Mouse (Mus musculus) lung, adult 2 months (tissue): Measurements from ENCODE around the gene Tas1r3.

Source experiments
- CTCF ChIP-seq: fragments of 200-500 bp; IDR thresholded peaks from 2 replicates; pipeline ENCODE4 v1.5.1; 2011; ENCODE audit warnings: mild to moderate bottlenecking, low read length, control low read depth; ENCODE audit not compliant: insufficient read depth
- POLR2A ChIP-seq: fragments of 200-500 bp; IDR thresholded peaks from 2 replicates; pipeline ENCODE4 v1.6.1; 2011; ENCODE audit warnings: low read depth, mild to moderate bottlenecking, control low read depth, low read length, borderline replicate concordance; ENCODE audit errors: extremely low read depth

DNA sequence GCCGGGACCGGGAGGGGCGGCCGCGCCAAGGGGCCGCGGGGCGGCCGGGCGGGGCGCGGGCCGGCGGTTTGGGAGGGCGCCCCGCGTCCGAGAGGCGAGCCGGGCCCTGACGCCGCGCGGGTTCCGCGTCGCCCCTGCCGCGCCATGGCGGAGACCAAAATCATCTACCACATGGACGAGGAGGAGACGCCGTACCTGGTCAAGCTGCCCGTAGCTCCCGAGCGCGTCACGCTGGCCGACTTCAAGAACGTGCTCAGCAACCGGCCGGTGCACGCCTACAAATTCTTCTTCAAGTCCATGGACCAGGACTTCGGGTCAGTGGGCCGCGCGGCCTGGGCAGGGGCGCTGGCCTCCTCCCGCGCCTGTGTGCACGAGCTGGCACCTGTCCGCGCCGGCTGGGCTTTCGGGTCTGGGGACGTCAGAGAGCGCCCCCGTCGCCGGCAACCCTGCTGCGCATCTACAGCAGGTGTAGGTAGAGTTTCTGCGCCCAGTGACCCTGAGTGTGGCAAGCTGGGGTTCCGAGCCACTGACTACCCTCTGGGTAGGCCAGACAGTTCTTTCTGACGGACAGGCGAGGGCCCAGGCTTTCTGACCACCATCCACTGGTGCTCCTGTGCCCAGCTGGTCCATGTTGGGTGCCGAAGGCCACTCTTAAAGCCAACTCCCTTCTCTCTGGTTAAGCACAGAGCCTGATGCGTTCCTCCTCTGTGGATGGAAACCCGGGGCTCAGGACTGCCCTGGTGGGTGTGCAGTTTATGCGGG is 15.4 kb downstream of the Tas1r3 start:
- TF ChIP-seq CTCF (no peak), POLR2A (no peak)
